Mouse (Mus musculus) hindbrain, embryonic 10.5 days (tissue): Measurements from ENCODE around the gene Dscaml1. TPM values are rescaled to one million over a fixed set of nuclear protein-coding genes. Genes with fewer than 3 reads are reported as not detected.

Source experiments
- DNase-seq: peaks from one replicate; pipeline ENCODE4 v3.0.0-alpha.2; 2017; ENCODE audit warnings: low spot score
- H3K27ac ChIP-seq: fragments of 300-500 bp; sonication (generic); 2 replicates; pipeline ENCODE4 v1.5.1; 2016; ENCODE audit warnings: mild to moderate bottlenecking, moderate library complexity
- H3K27me3 ChIP-seq: fragments of 300-500 bp; sonication (generic); 2 replicates; pipeline ENCODE4 v1.6.1; 2016; ENCODE audit warnings: mild to moderate bottlenecking; ENCODE audit not compliant: poor library complexity, insufficient read depth, severe bottlenecking
- H3K36me3 ChIP-seq: fragments of 300-500 bp; sonication (generic); 2 replicates; pipeline ENCODE4 v1.6.1; 2016; ENCODE audit warnings: mild to moderate bottlenecking, moderate library complexity
- H3K4me1 ChIP-seq: fragments of 300-500 bp; sonication (generic); replicated peaks from 2 replicates; pipeline ENCODE4 v1.6.1; 2016; ENCODE audit warnings: mild to moderate bottlenecking
- H3K4me3 ChIP-seq: fragments of 300-500 bp; sonication (generic); 2 replicates; pipeline ENCODE4 v1.5.1; 2016; ENCODE audit warnings: mild to moderate bottlenecking, moderate library complexity
- H3K9me3 ChIP-seq: fragments of 300-500 bp; sonication (generic); 2 replicates; pipeline ENCODE4 v1.6.1; 2016; ENCODE audit warnings: mild to moderate bottlenecking, moderate library complexity
- WGBS: fragments of 180-500 bp; shearing (Covaris S2); methylation state at CpG from one replicate; pipeline ENCODE4 v1.1.7; 2016; 5-methylcytosine and 5-hydroxymethylcytosine counted together
- polyA plus RNA-seq: library from polyadenylated mRNA; unstranded; fragments of >200 nt; fragmentation: Nextera tagmentation; extraction: Ambion mirVana; gene quantifications from 2 replicates; pipeline ENCODE4 v1.2.1, GENCODE M21; 2016

The Dscaml1 gene
- polyA plus RNA-seq, 1 experiment from 2014 or later, result 0.78 TPM

DNA sequence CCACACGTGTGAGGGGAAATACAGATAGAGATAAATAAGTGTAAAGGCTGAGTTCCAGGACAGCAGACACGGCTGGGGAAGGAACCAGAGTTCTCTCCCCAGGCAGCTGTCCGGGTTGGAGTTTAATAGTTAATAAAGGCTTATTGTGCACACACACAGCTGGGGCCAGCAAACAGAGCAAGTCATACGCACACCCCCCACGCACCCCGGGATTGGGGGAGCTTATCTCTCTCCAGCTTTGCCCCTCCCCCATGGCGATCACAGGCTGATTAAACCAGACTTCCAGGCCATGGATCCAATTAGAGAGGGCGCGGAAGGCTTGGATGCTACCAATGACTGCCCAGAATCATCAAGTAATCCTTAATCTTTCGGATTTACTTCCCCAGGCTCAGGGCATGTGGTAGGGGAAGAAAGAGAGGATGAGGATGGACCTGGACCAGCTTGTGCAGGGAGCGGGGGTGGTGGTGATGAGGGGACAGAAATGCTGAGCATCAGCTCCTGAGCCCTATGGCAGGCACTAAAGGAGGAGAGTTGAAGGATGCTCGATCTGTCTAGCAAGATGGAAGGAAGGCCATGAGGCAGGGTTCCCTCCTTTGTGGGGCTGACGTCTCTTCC, 119.7 kb downstream of the Dscaml1 start:
- 69% methylated on average over 13 of the region's 13 CpGs for WGBS
- Histone ChIP-seq H3K9me3 (no peaks in the 10 kb centered on the region), H3K27ac (peak overlapping the region; percentile 76)

DNA sequence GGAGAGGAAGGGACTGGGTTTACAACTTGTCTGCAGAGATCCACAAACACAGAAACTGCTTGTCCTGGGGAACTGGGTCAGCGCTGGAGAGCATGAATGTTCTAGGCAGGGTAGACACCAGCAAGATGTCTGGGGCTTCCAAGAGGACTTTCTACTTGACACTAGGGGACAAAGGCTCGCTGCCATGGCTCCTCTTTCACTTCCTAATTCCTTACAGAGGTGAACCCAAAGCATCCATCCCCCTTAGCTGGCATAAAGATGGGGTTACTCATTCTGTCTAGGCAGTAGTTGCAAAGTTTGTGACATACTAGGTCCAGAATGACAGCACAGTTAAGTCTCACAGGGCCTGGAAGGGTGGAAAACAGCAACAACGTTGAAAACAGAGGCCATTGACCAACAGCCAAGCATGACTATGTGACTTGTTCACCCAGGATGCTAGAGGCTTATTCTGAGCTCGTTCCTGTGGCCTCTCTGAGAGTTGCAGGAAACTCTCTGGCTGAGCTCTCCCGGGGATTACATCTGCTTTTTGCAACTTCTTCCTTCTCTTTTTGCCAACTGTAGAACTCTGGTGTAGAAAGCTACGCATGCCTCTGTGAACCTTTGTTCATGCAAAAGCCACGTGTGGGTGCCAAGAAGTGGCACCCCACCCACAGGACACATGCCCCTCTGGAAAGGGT, 120.6 kb downstream of the Dscaml1 start:
- peak overlapping the region; percentile 76; the same call in 1 of the 2 replicates for H3K27ac ChIP-seq
- WGBS, result 84% methylated on average over 7 of the region's 7 CpGs

More for the DNA sequence above, 119.7 kb downstream of the Dscaml1 start:
- Histone ChIP-seq H3K4me3 (no peak overlapping the region), H3K27me3 (no peaks in the 10 kb centered on the region), H3K4me1 (peaks cover 30% of the 10 kb centered on the region), H3K36me3 (no peaks in the 10 kb centered on the region)
- DNase-seq, result peak; percentile 31

DNA sequence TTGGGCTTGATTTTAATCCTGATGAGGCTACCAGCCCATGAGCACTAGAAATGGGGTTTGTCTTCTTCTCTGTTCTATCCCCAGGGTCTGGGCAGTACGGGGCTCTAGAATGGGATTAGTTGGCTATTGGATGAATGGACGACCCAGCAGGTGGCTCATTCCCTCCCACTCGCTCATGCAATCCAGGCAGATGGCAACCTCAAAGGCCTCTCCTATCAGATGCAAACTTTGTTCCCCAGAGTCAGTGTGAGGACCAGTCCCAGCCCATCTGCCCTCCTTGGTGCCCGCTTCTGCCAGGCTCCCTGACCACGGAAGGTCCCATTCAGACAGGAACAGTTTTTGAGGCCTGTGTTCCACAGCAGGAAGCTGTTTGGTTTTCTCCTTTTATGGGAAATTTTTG, 123.4 kb downstream of the Dscaml1 start:
- peaks cover 36% of the 10 kb centered on the region for H3K4me1 ChIP-seq
- no peak overlapping the region for H3K4me3 ChIP-seq
- no peak for DNase-seq
- peak overlapping the region; percentile 46; the same call in 1 of the 2 replicates for H3K27ac ChIP-seq
- no peaks in the 10 kb centered on the region for H3K27me3 ChIP-seq
- no peaks in the 10 kb centered on the region for H3K36me3 ChIP-seq
- H3K9me3 ChIP-seq, result no peaks in the 10 kb centered on the region
- WGBS, result 25% methylated on average over 5 of the region's 5 CpGs

More for the DNA sequence above, 120.6 kb downstream of the Dscaml1 start:
- Histone ChIP-seq H3K36me3 (no peaks in the 10 kb centered on the region), H3K9me3 (no peaks in the 10 kb centered on the region), H3K4me1 (peaks cover 30% of the 10 kb centered on the region), H3K4me3 (no peak overlapping the region), H3K27me3 (no peaks in the 10 kb centered on the region)
- DNase-seq, result no peak

DNA sequence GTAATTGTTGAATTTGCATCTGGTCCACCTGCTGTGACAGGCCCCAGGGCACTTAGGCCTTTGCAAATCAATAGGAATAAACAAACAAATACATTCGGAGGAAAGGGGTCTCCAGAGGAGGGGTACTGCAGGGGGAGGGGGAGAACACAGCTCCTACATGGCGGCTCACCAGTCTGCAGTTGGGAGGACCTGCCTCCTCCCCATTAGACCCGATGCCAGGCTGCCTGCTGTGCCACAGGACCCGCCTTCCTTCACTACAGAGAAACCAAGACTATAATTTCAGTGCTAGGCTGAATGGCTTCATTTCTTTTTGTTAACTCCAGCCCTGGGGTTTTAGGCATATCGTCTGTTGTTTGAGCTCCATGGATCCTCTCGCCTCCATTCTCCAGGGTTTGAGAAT, 123.8 kb downstream of the Dscaml1 start:
- Histone ChIP-seq H3K9me3 (no peaks in the 10 kb centered on the region), H3K27me3 (no peaks in the 10 kb centered on the region), H3K4me3 (no peak overlapping the region), H3K27ac (0 out of 2 replicates have a peak overlapping the region, but pooled peaks have one; percentile 46), H3K36me3 (no peaks in the 10 kb centered on the region), H3K4me1 (peaks cover 40% of the 10 kb centered on the region)
- DNase-seq, result no peak
- WGBS, result 31% methylated on average over 6 of the region's 6 CpGs

DNA sequence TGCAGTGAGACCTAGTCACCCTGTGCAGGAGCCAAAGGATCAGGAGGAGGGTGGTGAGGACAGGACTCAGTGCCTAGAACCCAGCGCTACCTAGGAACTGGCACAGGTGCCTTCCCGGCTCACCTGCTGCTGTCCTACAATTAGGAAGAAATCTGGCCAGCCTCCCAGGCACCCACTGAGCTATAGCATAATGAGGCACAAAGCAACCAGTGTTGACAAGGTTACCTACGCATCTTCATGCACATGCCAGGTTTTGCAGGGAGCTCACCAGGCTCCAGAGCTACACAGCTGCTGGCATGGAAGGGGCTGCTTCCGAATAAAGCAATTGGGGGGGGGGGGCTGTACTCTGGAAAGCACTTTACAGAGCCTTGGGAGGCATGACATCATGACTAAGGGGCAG, 124.2 kb downstream of the Dscaml1 start:
- DNase-seq, result no peak
- WGBS, result 62% methylated on average over 4 of the region's 4 CpGs
- Histone ChIP-seq H3K4me3 (no peak overlapping the region), H3K4me1 (peaks cover 45% of the 10 kb centered on the region), H3K9me3 (no peaks in the 10 kb centered on the region), H3K27me3 (no peaks in the 10 kb centered on the region), H3K36me3 (no peaks in the 10 kb centered on the region), H3K27ac (0 out of 2 replicates have a peak overlapping the region, but pooled peaks have one; percentile 46)

DNA sequence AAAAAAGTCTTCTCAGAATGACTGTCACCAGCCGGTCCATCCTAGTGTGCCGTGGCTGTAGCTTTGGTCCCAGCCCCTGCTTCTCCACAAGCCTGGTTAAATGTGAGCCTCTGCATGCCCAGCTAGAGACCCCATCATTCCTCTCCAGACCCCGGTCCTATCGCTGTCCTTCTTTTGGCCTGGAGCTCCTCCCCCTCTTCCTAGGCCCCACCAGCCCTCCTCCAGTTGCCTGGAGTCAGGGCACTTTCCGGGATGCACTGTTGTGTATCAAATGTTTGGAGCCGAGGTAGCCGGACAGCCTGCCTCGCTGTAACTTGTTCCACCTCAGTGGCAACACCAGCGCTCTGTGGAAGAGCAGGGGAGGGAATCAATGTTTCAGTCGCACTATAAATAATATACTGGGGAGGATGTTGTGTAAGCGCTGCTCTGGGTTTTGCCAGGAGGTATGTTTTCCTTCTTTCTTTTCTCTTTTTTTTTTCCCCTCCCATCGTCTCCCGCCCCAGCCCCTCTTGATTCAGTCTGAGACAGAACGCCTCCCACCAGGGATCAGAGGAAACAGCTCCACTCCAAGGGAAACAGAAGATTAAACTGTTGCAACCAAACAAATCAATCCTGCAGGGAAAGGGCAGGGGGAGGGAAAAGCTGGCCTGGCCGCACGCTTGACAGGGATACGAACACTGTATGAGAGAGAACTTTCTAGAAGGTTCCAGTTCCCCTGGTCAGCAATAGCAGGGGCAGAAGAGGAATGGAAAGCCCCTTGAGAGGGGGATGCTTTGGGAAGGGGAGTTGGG, 128.8 kb downstream of the Dscaml1 start:
- no peaks in the 10 kb centered on the region for H3K27me3 ChIP-seq
- H3K36me3 ChIP-seq, result no peaks in the 10 kb centered on the region
- H3K4me1 ChIP-seq, result peaks cover 27% of the 10 kb centered on the region
- 0 out of 2 replicates have a peak overlapping the region, but pooled peaks have one; percentile 13 for H3K4me3 ChIP-seq
- H3K9me3 ChIP-seq, result no peaks in the 10 kb centered on the region
- peak; percentile 55 for DNase-seq
- peak overlapping the region; percentile 53; the same call in 1 of the 2 replicates for H3K27ac ChIP-seq
- WGBS, result 35% methylated on average over 17 of the region's 17 CpGs

DNA sequence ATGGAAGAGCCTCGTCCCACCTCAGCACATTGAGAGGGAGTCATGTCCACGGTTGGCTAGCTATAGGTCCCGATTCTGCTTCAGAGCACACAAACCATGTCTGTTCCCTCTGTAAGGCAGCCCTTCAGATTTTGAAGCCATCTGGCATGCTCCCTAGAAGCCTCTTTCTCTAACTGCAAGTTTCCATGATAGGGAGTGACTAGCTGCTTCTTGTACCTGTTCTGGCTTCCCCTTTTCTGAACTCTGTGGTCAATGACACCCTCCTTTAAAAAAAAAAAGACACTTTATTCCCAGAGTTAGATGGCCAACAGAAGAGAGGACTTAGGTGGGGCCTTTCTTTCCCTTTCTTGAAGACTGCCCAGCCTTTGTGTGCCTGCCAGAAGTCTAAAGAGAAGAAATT, 130.5 kb downstream of the Dscaml1 start:
- no peak for DNase-seq
- Histone ChIP-seq H3K36me3 (no peaks in the 10 kb centered on the region), H3K27ac (no peak overlapping the region), H3K4me3 (no peak overlapping the region), H3K4me1 (peaks cover 34% of the 10 kb centered on the region), H3K9me3 (no peaks in the 10 kb centered on the region), H3K27me3 (no peaks in the 10 kb centered on the region)
- 93% methylated on average over 3 of the region's 3 CpGs for WGBS

DNA sequence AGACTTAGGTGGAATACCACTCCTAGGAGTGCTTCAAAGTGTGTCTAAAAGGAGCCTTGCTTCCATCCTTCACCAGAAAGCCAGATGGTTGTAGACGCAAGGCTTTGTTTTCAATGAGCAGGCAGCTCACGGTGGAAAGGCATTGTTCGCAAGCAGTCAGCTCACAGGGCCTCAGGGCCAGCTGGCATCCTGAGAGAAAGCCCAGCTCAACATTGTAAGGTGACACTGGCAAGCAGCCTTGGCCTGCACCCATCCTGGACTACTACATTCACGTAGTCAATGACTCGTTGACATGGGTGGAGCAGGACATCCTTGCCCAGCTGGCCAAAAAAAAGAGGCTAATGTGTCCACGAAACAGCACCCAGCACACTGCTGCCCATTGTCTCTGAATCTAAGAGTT, 134.6 kb downstream of the Dscaml1 start:
- H3K9me3 ChIP-seq, result no peaks in the 10 kb centered on the region
- H3K36me3 ChIP-seq, result no peaks in the 10 kb centered on the region
- H3K4me1 ChIP-seq, result peaks cover 18% of the 10 kb centered on the region
- DNase-seq, result peak; percentile 24
- H3K27me3 ChIP-seq, result no peaks in the 10 kb centered on the region
- no peak overlapping the region for H3K4me3 ChIP-seq
- peak overlapping the region; percentile 73 for H3K27ac ChIP-seq
- WGBS, result 62% methylated on average over 6 of the region's 6 CpGs

DNA sequence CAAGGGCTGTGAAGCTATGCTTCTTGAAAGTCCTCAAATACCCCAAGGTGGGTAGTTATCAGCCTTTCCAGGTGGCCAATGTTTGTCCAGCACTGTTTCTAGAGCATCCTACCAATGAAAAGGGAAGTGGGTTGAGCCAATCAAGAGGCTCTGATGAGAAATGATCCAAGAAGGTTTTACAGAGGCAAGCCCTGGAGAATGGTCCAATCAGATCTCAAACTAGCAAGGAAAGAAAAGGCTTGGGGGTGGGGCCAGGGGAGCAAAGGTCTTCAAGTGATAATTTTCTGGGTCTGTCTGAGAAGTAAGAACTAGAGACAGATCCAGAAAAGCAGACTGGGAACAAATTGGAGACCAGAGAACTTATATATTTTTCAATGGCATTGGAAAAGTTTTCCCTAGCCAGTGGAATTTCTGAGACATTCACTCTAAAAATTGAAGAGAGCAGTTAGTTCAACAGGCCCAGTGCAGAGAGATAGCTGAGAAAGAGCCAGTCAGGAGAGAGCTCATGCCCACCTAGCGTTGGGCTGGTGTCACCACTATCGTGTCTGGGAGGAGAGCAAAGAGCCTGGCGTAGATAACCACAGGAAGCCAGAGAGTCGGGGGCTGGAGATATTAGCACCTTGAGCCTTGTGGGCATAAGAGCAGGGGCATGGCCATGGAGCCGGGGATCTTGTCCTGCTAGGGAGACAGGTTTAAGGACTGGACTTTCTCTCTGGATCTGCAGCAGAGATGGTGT, 140.6 kb downstream of the Dscaml1 start:
- Histone ChIP-seq H3K36me3 (no peaks in the 10 kb centered on the region), H3K9me3 (no peaks in the 10 kb centered on the region), H3K27me3 (no peaks in the 10 kb centered on the region), H3K27ac (no peak overlapping the region), H3K4me1 (peaks cover 17% of the 10 kb centered on the region), H3K4me3 (no peak overlapping the region)
- DNase-seq, result no peak
- WGBS, result 87% methylated on average over 5 of the region's 5 CpGs

DNA sequence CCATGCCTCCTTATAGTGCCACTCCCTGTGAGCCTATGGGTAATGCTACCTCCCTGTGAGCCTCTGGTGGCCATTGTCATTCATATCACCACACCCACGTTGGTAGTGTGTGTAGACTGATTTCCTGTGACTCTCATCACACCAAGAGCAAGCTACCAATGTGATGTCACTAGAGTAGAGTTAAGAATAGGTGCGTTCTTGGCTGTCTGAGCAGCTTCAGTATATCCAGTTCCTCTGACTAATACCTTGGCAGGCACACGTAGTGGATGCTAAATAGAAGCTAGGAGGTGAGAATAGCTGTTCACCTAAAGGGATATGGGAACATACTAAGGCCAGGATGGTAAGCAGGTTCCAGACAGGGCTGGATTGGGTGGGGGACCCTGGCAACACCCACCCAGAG, 143.3 kb downstream of the Dscaml1 start:
- H3K27me3 ChIP-seq, result no peaks in the 10 kb centered on the region; the same call in 1 of the 2 replicates
- peaks cover 28% of the 10 kb centered on the region for H3K4me1 ChIP-seq
- WGBS, result 68% methylated on average over 3 of the region's 3 CpGs
- no peak overlapping the region for H3K27ac ChIP-seq
- no peak overlapping the region for H3K4me3 ChIP-seq
- no peaks in the 10 kb centered on the region for H3K9me3 ChIP-seq
- no peaks in the 10 kb centered on the region for H3K36me3 ChIP-seq
- DNase-seq, result no peak

DNA sequence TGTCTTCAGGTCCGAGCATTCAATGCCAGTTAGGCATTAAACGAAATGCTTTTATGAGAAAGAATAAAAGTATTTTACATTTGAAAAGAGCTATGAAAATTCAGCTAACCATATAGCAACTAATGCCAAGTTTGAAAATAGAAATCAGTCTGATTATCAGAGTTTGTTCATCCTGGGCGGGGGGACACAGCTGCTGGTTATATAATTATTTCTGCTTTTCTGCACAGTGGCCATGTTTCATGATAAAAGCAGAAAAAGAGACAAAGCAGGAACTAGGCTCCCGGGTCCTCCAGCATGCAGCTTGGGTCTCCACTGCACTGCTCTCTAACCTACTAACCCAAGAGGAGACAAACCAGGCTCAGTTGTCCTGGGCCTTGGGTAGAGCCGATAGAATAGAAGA, 143.9 kb downstream of the Dscaml1 start:
- Histone ChIP-seq H3K27me3 (no peaks in the 10 kb centered on the region; the same call in 1 of the 2 replicates), H3K36me3 (no peaks in the 10 kb centered on the region), H3K4me3 (no peak overlapping the region), H3K4me1 (peaks cover 28% of the 10 kb centered on the region), H3K27ac (no peak overlapping the region; the same call in 1 of the 2 replicates), H3K9me3 (no peaks in the 10 kb centered on the region)
- no peak for DNase-seq
- 85% methylated on average over 5 of the region's 5 CpGs for WGBS

DNA sequence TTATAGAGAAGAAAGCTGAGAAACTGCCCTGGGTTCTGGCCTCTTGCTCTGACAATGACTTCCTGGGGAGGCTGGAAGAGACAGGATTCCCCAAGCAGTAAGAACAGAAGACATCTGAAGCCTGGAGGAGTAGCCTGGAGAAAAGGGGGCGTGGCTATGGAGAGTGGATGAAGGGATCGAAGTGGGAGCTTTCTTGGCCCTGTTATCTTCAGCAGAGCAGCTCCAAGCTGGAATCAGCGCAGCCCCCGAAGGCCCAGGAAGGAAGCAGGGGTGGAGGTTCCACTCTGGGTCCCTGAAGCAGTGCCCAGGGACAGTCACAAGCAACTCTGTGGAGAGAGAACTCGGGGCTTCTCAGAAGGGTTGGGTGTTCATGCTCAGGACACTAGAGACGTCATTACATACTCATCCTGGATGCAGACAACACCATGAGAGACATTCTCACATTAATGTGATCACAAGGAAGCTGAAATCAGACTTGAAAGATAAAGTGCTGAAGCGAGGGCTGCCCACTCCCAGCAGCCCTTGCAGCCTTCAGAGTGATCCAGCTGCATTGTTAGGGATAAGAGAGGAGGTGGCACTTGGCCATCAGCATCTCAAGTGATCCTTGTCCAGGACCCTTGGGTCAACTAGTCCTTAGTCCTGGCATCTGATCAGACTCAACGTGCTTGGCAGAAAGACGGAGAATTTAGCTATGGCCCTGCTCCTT, 146.5 kb downstream of the Dscaml1 start:
- no peaks in the 10 kb centered on the region for H3K9me3 ChIP-seq
- H3K4me3 ChIP-seq, result no peak overlapping the region
- 55% methylated on average over 9 of the region's 9 CpGs for WGBS
- DNase-seq, result peak; percentile 31
- no peaks in the 10 kb centered on the region; the same call in 1 of the 2 replicates for H3K27me3 ChIP-seq
- no peaks in the 10 kb centered on the region for H3K36me3 ChIP-seq
- H3K27ac ChIP-seq, result peak overlapping the region; percentile 59
- H3K4me1 ChIP-seq, result peaks cover 28% of the 10 kb centered on the region
